Mouse (Mus musculus) heart, embryonic 14.5 days (tissue): Measurements from ENCODE around the gene Cdc42ep4. TPM values are rescaled to one million over a fixed set of nuclear protein-coding genes. Genes with fewer than 3 reads are reported as not detected.

ENCODE experiments used
- ATAC-seq: fragments of 200-750 bp; cut with Nextera tagmentation; 2 replicates; pipeline ENCODE4 v1.8.0; 2017; ENCODE audit warnings: low read depth, moderate TSS enrichment; ENCODE audit not compliant: insufficient number of reproducible peaks, insufficient read depth, low FRiP score
- H3K27ac ChIP-seq, 2 experiments: fragments of 200-500 bp in 1 of 2; fragments of 300-500 bp in 1 of 2; sonication (generic) in 1 of 2; replicated peaks in 1 of 2; 2 replicates each; pipeline ENCODE4 v1.5.1; 2012 to 2014; ENCODE audit warnings: low read depth in 2 of 2, low read length in 2 of 2, control low read depth in 1 of 2, mild to moderate bottlenecking in 1 of 2, mixed read lengths in 1 of 2; ENCODE audit not compliant: control insufficient read depth in 1 of 2, insufficient read depth in 1 of 2
- H3K27me3 ChIP-seq: fragments of 300-500 bp; sonication (generic); 2 replicates; pipeline ENCODE4 v1.6.1; 2014; ENCODE audit warnings: mild to moderate bottlenecking, low read length, control low read depth; ENCODE audit not compliant: control insufficient read depth, insufficient read depth
- H3K36me3 ChIP-seq: fragments of 300-500 bp; sonication (generic); 2 replicates; pipeline ENCODE4 v1.6.1; 2014; ENCODE audit warnings: mild to moderate bottlenecking, control low read depth, low read length, mixed read lengths; ENCODE audit not compliant: control insufficient read depth, insufficient read depth
- H3K4me1 ChIP-seq, 2 experiments: fragments of 200-500 bp in 1 of 2; fragments of 300-500 bp in 1 of 2; sonication (generic) in 1 of 2; 2 replicates each; pipeline ENCODE4 v1.6.1; 2012 to 2014; ENCODE audit warnings: low read length in 2 of 2, control low read depth in 1 of 2, mixed read lengths in 1 of 2; ENCODE audit not compliant: control insufficient read depth in 2 of 2, insufficient read depth in 2 of 2
- H3K4me2 ChIP-seq: fragments of 300-500 bp; sonication (generic); 2 replicates; pipeline ENCODE4 v1.6.1; 2014; ENCODE audit warnings: mild to moderate bottlenecking, low read length
- H3K4me3 ChIP-seq, 2 experiments: fragments of 200-500 bp in 1 of 2; fragments of 300-500 bp in 1 of 2; sonication (generic) in 1 of 2; 2 replicates each; pipeline ENCODE4 v1.5.1; 2012 to 2014; ENCODE audit warnings: low read length in 2 of 2, mild to moderate bottlenecking in 2 of 2, control low read depth in 1 of 2, low read depth in 1 of 2, moderate library complexity in 1 of 2; ENCODE audit not compliant: control insufficient read depth in 1 of 2, insufficient read depth in 1 of 2
- H3K9ac ChIP-seq: fragments of 300-500 bp; sonication (generic); 2 replicates; pipeline ENCODE4 v1.6.1; 2014; ENCODE audit warnings: mild to moderate bottlenecking, low read length
- H3K9me3 ChIP-seq: fragments of 300-500 bp; sonication (generic); 2 replicates; pipeline ENCODE4 v1.6.1; 2016; ENCODE audit warnings: low read length, control low read depth; ENCODE audit not compliant: control insufficient read depth
- WGBS: fragments of 180-500 bp; shearing (Covaris S2); extraction: QIAGEN DNeasy Blood & Tissue Kit; methylation state at CpG from one replicate; pipeline ENCODE4 v1.1.7; 2014; 5-methylcytosine and 5-hydroxymethylcytosine counted together
- polyA plus RNA-seq: library from polyadenylated mRNA; unstranded; fragments of >200 nt; fragmentation: Nextera tagmentation; extraction: Ambion mirVana; gene quantifications from 2 replicates; pipeline ENCODE4 v1.2.1, GENCODE M21; 2014

Cdc42ep4 gene
- polyA plus RNA-seq, 1 experiment from 2014 or later = 16.8 TPM

DNA sequence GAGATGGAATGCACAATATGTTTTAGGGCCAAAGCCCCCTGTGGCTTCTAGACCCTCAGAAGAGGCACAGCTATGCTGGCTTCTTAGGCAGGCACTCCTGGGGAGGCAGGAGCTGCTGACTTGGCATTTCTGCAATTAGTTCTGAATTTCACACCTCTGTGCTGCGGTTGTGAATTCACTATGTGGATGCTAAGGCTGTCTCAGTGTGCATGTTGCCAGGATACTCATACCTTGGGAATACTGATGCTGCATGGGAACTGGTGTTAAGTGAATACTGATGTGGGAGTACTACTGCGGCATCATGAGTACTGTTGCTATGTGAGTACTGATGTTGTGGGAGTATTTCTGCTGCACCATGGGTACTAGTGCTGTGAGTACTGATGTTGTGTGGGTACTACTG lies 30.8 kb upstream of the Cdc42ep4 start:
- H3K9ac ChIP-seq = no peak overlapping the region
- H3K4me1 ChIP-seq = peaks cover 32 to 37% of the 10 kb centered on the region in 2 experiments
- no peak overlapping the region for H3K4me2 ChIP-seq
- no peak overlapping the region for H3K27ac ChIP-seq
- H3K36me3 ChIP-seq = no peaks in the 10 kb centered on the region
- no peaks in the 10 kb centered on the region for H3K9me3 ChIP-seq
- 93% methylated on average over 2 of the region's 2 CpGs for WGBS
- ATAC-seq = no peak
- no peak overlapping the region for H3K4me3 ChIP-seq
- H3K27me3 ChIP-seq = no peaks in the 10 kb centered on the region

DNA sequence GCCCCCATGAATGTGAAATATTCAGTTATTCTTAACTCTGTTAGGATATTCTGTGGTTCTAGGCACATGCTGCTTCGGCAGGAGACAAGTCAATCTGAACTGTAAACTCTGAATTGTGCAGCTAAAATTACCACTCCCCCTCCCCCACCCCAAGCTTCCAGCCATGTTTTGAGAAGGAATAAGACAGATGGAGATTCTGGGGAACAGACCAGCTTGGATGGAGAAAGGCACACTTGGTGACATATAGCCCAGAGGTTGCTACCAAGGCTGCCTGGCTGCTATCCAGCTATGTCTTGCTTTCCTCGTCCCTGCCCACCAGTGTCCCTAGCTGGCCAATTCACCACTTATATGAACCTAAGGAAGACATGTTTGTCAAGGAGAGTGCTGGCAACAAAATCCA lies 30.3 kb upstream of the Cdc42ep4 start:
- 47% methylated on average over 2 of the region's 2 CpGs for WGBS
- Histone ChIP-seq H3K36me3 (no peaks in the 10 kb centered on the region), H3K27ac (no peak overlapping the region), H3K4me3 (no peak overlapping the region), H3K4me2 (no peak overlapping the region), H3K4me1 (peaks cover 35 to 41% of the 10 kb centered on the region in 2 experiments), H3K9ac (no peak overlapping the region), H3K9me3 (no peaks in the 10 kb centered on the region), H3K27me3 (no peaks in the 10 kb centered on the region)
- ATAC-seq = no peak

DNA sequence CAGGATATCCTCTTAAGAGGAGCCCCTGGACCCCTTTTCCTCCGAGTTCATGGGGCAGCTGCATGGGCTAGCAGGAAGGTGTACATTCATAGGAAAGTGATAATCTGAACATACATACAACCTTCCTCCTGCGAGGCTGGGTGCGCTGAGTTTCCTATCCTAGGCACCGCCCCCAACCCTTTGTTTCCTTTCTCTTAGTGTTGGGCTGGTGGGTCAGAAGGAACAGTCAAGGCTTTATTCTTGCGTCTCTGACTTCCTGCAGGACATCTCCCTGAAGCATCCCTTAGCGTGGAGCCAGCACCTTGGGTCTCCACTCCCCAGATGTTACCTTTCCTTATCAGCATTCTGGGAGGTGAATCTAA lies 28.0 kb upstream of the Cdc42ep4 start:
- H3K4me1 ChIP-seq = peaks cover 18 to 28% of the 10 kb centered on the region in 2 experiments; a peak in 3 of 4 replicates
- H3K4me3 ChIP-seq = no peak overlapping the region
- no peaks in the 10 kb centered on the region for H3K36me3 ChIP-seq
- H3K9ac ChIP-seq = no peak overlapping the region
- H3K9me3 ChIP-seq = no peaks in the 10 kb centered on the region
- no peak for ATAC-seq
- H3K27ac ChIP-seq = no peak overlapping the region
- H3K27me3 ChIP-seq = no peaks in the 10 kb centered on the region
- WGBS = 47% methylated on average over 6 of the region's 6 CpGs
- no peak overlapping the region for H3K4me2 ChIP-seq

DNA sequence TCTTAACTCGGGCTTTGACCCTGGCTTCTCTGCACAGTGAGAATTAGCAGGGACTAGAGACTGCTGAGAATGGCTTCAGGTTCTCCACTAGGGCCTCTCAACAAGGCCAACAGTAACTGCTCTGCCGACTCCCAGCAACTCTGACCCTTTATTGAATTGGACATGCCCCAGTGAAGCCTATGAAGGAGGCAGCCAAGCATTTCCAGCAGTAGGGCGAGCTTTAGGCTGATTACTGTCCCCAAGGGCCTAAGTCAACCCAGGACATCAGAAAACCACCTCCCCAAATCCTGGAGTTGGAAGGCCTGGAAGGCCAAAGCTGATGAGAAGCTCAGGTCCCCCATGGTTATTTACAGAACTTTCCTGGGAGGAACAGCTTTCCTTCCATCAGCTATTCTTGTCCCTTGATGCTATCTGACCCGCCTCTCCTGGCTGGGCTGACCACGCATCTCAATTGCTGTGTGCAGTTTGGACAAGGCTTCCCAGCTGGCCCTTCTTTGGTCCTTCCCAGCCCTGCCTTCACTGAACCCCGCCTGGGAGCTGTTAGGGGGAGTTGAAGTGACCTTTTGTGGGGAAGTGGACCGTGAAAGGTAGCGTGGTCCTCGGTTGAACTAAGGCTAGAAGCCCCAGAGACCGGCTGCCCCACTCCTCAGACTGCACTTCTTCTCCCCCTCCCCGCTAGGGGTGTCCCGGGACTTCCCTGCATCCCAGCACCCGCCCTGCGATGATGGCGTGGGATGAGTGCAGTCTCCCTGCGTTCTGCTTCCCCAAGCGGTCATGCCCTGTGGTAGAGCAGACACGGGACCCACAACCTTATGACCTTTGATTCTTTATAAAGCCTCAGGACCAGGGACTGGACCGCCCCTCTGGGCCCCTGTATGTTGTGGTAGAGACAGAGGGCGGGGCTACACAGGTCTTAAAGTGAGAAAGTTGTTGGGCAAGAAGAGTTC lies 27.3 kb upstream of the Cdc42ep4 start:
- WGBS = 39% methylated on average over 20 of the region's 20 CpGs
- H3K36me3 ChIP-seq = no peaks in the 10 kb centered on the region
- no peak overlapping the region for H3K4me3 ChIP-seq
- no peaks in the 10 kb centered on the region for H3K9me3 ChIP-seq
- peaks cover 17 to 25% of the 10 kb centered on the region in 2 experiments; a peak in 3 of 4 replicates for H3K4me1 ChIP-seq
- H3K27me3 ChIP-seq = no peaks in the 10 kb centered on the region
- no peak overlapping the region for H3K27ac ChIP-seq
- H3K9ac ChIP-seq = no peak overlapping the region
- H3K4me2 ChIP-seq = no peak overlapping the region
- ATAC-seq = no peak

DNA sequence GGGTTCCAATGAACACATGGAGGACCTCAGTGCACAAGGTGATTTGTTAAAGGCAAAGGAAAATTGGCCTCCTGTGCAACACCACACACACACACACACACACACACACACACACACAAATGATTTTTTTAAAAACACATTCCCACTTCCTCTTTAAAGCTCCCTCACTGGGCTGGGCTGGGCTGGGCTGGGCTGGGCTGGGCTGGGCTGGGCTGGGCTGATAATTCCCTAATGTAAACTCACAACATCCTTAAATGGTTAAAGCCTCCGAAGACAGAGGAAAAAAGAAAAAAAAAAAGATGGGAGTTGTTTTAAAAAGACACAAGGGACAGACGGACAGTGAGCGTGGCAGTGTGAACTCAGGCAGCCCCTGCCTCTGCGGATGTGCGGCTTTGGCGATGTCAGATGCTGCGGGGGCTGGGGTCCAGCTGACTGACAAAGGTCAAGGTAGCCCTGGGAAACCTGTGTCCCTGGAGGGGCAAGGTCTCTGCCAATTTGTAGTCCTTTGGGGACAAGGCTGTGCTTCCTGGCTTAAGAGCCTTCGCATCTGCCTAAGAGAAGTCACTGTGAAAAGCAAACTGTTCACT lies 26.3 kb upstream of the Cdc42ep4 start:
- peaks cover 17 to 25% of the 10 kb centered on the region in 2 experiments; a peak in 3 of 4 replicates for H3K4me1 ChIP-seq
- H3K27me3 ChIP-seq = no peaks in the 10 kb centered on the region
- no peak for ATAC-seq
- H3K9ac ChIP-seq = no peak overlapping the region
- WGBS = 64% methylated on average over 8 of the region's 8 CpGs
- no peak overlapping the region for H3K4me3 ChIP-seq
- no peaks in the 10 kb centered on the region for H3K9me3 ChIP-seq
- H3K27ac ChIP-seq = no peak overlapping the region
- H3K4me2 ChIP-seq = no peak overlapping the region
- no peaks in the 10 kb centered on the region for H3K36me3 ChIP-seq

DNA sequence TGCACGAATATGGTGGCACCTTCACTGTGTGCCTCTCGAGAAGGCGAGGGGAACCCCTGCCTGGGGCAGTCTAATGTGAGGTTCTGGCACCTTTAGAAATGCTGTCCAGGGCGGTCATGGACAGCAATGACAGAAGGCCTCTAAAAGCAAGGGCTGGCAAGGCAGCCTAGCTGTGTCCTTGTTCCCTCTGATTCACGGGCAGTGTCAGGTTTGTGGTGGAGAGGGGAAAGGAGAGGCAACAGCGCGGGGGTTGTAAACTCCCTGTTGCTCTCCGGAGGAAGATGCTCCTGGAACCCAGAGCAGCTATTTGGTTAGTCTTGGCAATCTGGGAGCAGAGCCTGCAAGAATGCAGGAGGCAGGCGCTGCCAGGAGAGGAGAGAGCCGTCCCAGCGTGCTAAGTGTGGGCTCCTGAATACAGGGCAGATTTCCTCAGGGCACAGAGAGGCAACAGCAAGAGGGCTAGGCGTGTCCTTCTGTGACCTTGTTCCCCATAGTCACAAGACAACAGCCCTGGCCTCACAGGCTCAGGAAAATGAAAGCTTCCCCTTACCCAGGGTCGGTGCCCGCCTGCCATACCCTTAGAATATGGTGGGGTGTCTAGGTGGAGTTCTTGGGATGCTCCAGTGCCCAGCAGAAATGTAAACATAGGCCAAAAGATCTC lies 25.3 kb upstream of the Cdc42ep4 start:
- Histone ChIP-seq H3K9me3 (no peaks in the 10 kb centered on the region), H3K9ac (no peak overlapping the region), H3K36me3 (no peaks in the 10 kb centered on the region), H3K4me1 (peaks cover 16 to 22% of the 10 kb centered on the region in 2 experiments; a peak in 3 of 4 replicates), H3K4me2 (no peak overlapping the region), H3K4me3 (no peak overlapping the region), H3K27ac (no peak overlapping the region), H3K27me3 (no peaks in the 10 kb centered on the region)
- 62% methylated on average over 14 of the region's 14 CpGs for WGBS
- no peak for ATAC-seq

DNA sequence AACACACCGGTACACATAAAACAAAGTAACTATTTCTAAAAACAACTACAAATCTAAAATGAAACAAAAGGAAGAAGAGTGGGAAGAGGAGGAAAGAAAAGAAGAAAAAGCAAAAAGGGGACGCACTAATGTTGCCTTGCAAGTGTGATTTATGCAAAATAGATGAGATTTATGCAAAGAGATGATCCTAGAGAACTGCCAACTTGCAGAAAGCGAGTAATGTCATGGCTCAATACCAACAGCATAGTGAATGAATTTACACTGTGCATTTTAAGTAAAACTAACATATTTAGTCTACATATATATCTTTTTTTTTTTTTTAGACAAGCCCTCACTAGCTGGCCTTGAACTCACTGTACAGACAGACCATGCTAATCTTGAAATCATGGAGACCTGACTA lies 23.1 kb upstream of the Cdc42ep4 start:
- Histone ChIP-seq H3K4me2 (no peak overlapping the region), H3K4me3 (no peak overlapping the region), H3K27ac (no peak overlapping the region), H3K36me3 (no peaks in the 10 kb centered on the region), H3K9me3 (no peaks in the 10 kb centered on the region), H3K27me3 (no peaks in the 10 kb centered on the region), H3K4me1 (peaks cover 15 to 21% of the 10 kb centered on the region in 2 experiments; a peak in 3 of 4 replicates), H3K9ac (no peak overlapping the region)
- WGBS = 88% methylated on average over 3 of the region's 3 CpGs
- no peak for ATAC-seq
